Mouse (Mus musculus): ENCODE results near the gene Pla2g1b. TPM values are rescaled to one million over a fixed set of nuclear protein-coding genes. Genes with fewer than 3 reads are reported as not detected.

Gene Pla2g1b
- polyA plus RNA-seq, 1 experiment, result 55.4 TPM

DNA sequence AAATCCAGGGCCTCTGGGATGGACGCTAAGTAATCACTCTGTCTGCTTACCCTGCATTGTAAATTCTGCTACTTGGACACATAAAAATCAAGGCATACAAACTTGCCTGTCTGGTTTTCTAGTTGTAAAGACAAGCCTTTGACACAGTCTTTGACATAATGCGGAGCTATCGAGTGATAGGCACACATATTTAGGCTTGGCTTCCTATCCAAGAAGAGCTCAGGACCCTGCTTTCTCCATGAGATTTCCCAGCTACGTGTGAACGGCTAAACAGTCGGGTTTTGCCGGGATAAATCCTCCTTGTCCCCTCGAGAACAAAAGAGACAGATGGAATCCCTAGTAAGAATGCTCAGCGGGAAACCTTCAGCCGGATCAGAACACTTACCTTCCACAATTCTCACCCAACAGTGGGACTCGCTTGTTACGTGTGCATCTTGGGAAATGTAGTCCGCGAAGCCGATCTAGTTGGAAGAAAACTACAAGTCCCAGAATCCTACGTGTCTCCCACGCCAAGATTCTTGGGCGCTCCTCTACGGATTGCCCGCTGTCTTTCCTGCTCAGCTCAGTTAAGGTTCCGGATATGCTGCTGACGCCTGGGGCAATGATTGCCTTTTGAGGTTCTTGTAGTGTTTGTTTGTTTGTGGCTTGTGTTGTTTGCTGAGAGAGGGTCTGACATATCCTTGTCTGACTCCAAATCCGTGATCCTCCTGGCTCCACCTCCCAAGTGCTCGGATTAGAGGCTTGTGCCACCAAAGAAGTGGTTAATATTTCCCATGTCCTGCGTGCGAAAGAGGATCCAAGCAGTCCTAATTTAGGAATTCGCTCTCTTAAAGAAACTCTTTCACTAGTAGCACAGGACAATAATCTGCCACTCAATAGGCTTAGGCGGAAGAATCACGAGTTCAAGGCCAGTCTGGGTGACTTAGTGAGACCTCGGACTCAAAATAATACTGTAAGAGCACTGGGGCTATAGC is 18.2 kb downstream of the Pla2g1b start, which contains the start of gene Sirt4:
Sirt4 (minus strand) TSS at position 779 of the 974 bp plus-strand sequence.
- no peaks in the 10 kb centered on the region for H3K9me3 ChIP-seq (replicated peaks; ENCODE audit: control insufficient read depth, insufficient read depth, low read length, poor library complexity, severe bottlenecking)
- H3K27ac ChIP-seq (ENCODE audit: insufficient read depth, low read length), result peak within 1 kb of the TSS; percentile 88
- no peaks in the 10 kb centered on the region for H3K4me1 ChIP-seq (ENCODE audit: control insufficient read depth, insufficient read depth, low read length)
- peak within 1 kb of the TSS; percentile 76 for H3K9ac ChIP-seq (ENCODE audit: low read depth, poor library complexity, severe bottlenecking)
- H3K27me3 ChIP-seq (ENCODE audit: control insufficient read depth, insufficient read depth, low read length, poor library complexity, severe bottlenecking), result no peaks in the 10 kb centered on the region
- no peak for TF ChIP-seq CTCF (IDR thresholded peaks at IDR 0.05; ENCODE audit: low read depth, low read length)
- TF ChIP-seq EP300 (IDR thresholded peaks at IDR 0.05; ENCODE audit: insufficient read depth, low read depth, low read length), result 0 out of 2 replicates have a peak, but pooled peaks have one; percentile 34
- TF ChIP-seq POLR2A (IDR thresholded peaks at IDR 0.05; ENCODE audit: insufficient read depth, low read length), result peak; percentile 73
- H3K4me3 ChIP-seq (ENCODE audit: low read depth, low read length), result peak within 1 kb of the TSS; percentile 94
- H3K36me3 ChIP-seq (ENCODE audit: control insufficient read depth, insufficient read depth, low read length, poor library complexity, severe bottlenecking), result no peaks in the 10 kb centered on the region

DNA sequence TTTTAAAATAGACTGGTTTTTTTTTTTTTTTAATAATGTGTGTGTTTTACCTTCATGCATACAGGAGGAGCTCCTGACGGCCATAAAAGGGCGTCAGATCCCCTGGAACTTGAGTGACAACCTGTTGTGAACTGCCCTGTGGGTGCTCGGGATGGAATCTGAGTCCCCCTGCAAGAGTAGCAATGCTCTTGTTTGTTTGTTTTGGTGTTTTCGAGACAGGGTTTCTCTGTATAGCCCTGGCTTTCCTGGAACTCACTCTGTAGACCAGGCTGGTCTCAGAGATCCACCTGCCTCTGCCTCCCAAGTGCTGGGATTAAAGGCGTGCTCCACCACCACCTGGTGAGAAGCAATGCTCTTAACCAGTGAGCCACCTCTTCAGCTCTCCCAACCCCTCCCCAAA is 18.9 kb downstream of the Pla2g1b start:
- Histone ChIP-seq H3K27me3 (ENCODE audit: control insufficient read depth, insufficient read depth, low read length, poor library complexity, severe bottlenecking) (no peaks in the 10 kb centered on the region), H3K36me3 (ENCODE audit: control insufficient read depth, insufficient read depth, low read length, poor library complexity, severe bottlenecking) (no peaks in the 10 kb centered on the region), H3K4me1 (ENCODE audit: control insufficient read depth, insufficient read depth, low read length) (no peaks in the 10 kb centered on the region), H3K4me3 (ENCODE audit: low read depth, low read length) (peak overlapping the region; percentile 91), H3K9me3 (replicated peaks; ENCODE audit: control insufficient read depth, insufficient read depth, low read length, poor library complexity, severe bottlenecking) (no peaks in the 10 kb centered on the region), H3K9ac (ENCODE audit: low read depth, poor library complexity, severe bottlenecking) (peak overlapping the region; percentile 76), H3K27ac (ENCODE audit: insufficient read depth, low read length) (no peak overlapping the region)
- TF ChIP-seq CTCF (IDR thresholded peaks at IDR 0.05; ENCODE audit: low read depth, low read length) (no peak), EP300 (IDR thresholded peaks at IDR 0.05; ENCODE audit: insufficient read depth, low read depth, low read length) (no peak), POLR2A (IDR thresholded peaks at IDR 0.05; ENCODE audit: insufficient read depth, low read length) (no peak)

GRCm38 (mm10) chr5:115485489-115486205 is 19.6 kb downstream of the Pla2g1b start:
- Histone ChIP-seq H3K4me3 (ENCODE audit: low read depth, low read length) (no peak overlapping the region), H3K4me1 (ENCODE audit: control insufficient read depth, insufficient read depth, low read length) (no peaks in the 10 kb centered on the region), H3K9me3 (replicated peaks; ENCODE audit: control insufficient read depth, insufficient read depth, low read length, poor library complexity, severe bottlenecking) (no peaks in the 10 kb centered on the region), H3K27me3 (ENCODE audit: control insufficient read depth, insufficient read depth, low read length, poor library complexity, severe bottlenecking) (no peaks in the 10 kb centered on the region), H3K27ac (ENCODE audit: insufficient read depth, low read length) (no peak overlapping the region), H3K36me3 (ENCODE audit: control insufficient read depth, insufficient read depth, low read length, poor library complexity, severe bottlenecking) (no peaks in the 10 kb centered on the region), H3K9ac (ENCODE audit: low read depth, poor library complexity, severe bottlenecking) (no peak overlapping the region)
- no peak for TF ChIP-seq CTCF (IDR thresholded peaks at IDR 0.05; ENCODE audit: low read depth, low read length)
- no peak for TF ChIP-seq EP300 (IDR thresholded peaks at IDR 0.05; ENCODE audit: insufficient read depth, low read depth, low read length)
- TF ChIP-seq POLR2A (IDR thresholded peaks at IDR 0.05; ENCODE audit: insufficient read depth, low read length), result no peak

DNA sequence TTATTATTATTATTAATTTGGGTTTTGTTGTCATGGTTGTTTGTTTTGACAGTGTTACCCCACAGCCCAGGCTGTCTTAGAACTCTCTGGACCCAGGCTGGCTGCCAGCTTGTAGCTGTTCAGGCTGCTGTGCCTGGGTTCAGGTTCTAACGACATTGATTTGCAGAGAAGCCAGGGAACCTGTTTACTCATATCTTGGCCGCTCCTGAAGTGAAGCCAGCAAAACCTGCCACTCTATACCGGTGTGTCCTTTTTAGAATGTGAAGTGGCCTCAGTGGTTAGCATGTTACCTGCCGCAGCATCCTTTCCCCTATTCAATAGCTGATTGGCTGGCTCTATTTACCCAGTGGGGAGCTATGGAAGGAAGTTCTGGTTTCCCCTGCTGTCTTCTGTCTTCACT is 20.7 kb downstream of the Pla2g1b start:
- no peaks in the 10 kb centered on the region for H3K36me3 ChIP-seq (ENCODE audit: control insufficient read depth, insufficient read depth, low read length, poor library complexity, severe bottlenecking)
- no peaks in the 10 kb centered on the region for H3K4me1 ChIP-seq (ENCODE audit: control insufficient read depth, insufficient read depth, low read length)
- no peaks in the 10 kb centered on the region for H3K9me3 ChIP-seq (replicated peaks; ENCODE audit: control insufficient read depth, insufficient read depth, low read length, poor library complexity, severe bottlenecking)
- no peak overlapping the region for H3K4me3 ChIP-seq (ENCODE audit: low read depth, low read length)
- TF ChIP-seq EP300 (IDR thresholded peaks at IDR 0.05; ENCODE audit: insufficient read depth, low read depth, low read length), result no peak
- TF ChIP-seq CTCF (IDR thresholded peaks at IDR 0.05; ENCODE audit: low read depth, low read length), result no peak
- no peak for TF ChIP-seq POLR2A (IDR thresholded peaks at IDR 0.05; ENCODE audit: insufficient read depth, low read length)
- no peak overlapping the region for H3K27ac ChIP-seq (ENCODE audit: insufficient read depth, low read length)
- H3K27me3 ChIP-seq (ENCODE audit: control insufficient read depth, insufficient read depth, low read length, poor library complexity, severe bottlenecking), result no peaks in the 10 kb centered on the region
- H3K9ac ChIP-seq (ENCODE audit: low read depth, poor library complexity, severe bottlenecking), result no peak overlapping the region

GRCm38 (mm10) chr5:115487353-115487752 is 21.3 kb downstream of the Pla2g1b start:
- Histone ChIP-seq H3K27ac (ENCODE audit: insufficient read depth, low read length) (no peak overlapping the region), H3K36me3 (ENCODE audit: control insufficient read depth, insufficient read depth, low read length, poor library complexity, severe bottlenecking) (no peaks in the 10 kb centered on the region), H3K9ac (ENCODE audit: low read depth, poor library complexity, severe bottlenecking) (no peak overlapping the region), H3K27me3 (ENCODE audit: control insufficient read depth, insufficient read depth, low read length, poor library complexity, severe bottlenecking) (no peaks in the 10 kb centered on the region), H3K9me3 (replicated peaks; ENCODE audit: control insufficient read depth, insufficient read depth, low read length, poor library complexity, severe bottlenecking) (no peaks in the 10 kb centered on the region), H3K4me1 (ENCODE audit: control insufficient read depth, insufficient read depth, low read length) (no peaks in the 10 kb centered on the region), H3K4me3 (ENCODE audit: low read depth, low read length) (no peak overlapping the region)
- no peak for TF ChIP-seq POLR2A (IDR thresholded peaks at IDR 0.05; ENCODE audit: insufficient read depth, low read length)
- no peak for TF ChIP-seq CTCF (IDR thresholded peaks at IDR 0.05; ENCODE audit: low read depth, low read length)
- TF ChIP-seq EP300 (IDR thresholded peaks at IDR 0.05; ENCODE audit: insufficient read depth, low read depth, low read length), result no peak
